Mouse (Mus musculus): ENCODE results near the gene Pga5. TPM values are rescaled to one million over a fixed set of nuclear protein-coding genes. Genes with fewer than 3 reads are reported as not detected.

The Pga5 gene
- polyA plus RNA-seq, 1 experiment from 2014 or later = not detected

- H3K27ac ChIP-seq (replicated peaks) = peak overlapping the region; percentile 2
- peaks cover 56% of the 10 kb centered on the region for H3K4me1 ChIP-seq (replicated peaks)
- peaks cover 5% of the 10 kb centered on the region; the same call in 1 of the 2 replicates for H3K27me3 ChIP-seq
- WGBS (ENCODE audit: insufficient replicate concordance) = 58% methylated on average over 3 of the region's 3 CpGs
- H3K36me3 ChIP-seq (replicated peaks) = no peaks in the 10 kb centered on the region
- H3K4me3 ChIP-seq (replicated peaks) = no peak overlapping the region
- H3K9ac ChIP-seq = no peak overlapping the region
- H3K4me2 ChIP-seq = no peak overlapping the region
- no peaks in the 10 kb centered on the region for H3K9me3 ChIP-seq (replicated peaks)
- no peak for ATAC-seq (ENCODE audit: insufficient read depth)
These were observed 12.8 kb downstream of the Pga5 start for GRCm38 (mm10) chr19:10665093-10665492.

- no peak overlapping the region for H3K4me3 ChIP-seq (replicated peaks)
- H3K27me3 ChIP-seq = no peaks in the 10 kb centered on the region
- WGBS (ENCODE audit: insufficient replicate concordance) = 23% methylated on average over 3 of the region's 3 CpGs
- ATAC-seq (ENCODE audit: insufficient read depth) = no peak
- no peaks in the 10 kb centered on the region for H3K9me3 ChIP-seq (replicated peaks)
- 0 out of 2 replicates have a peak overlapping the region, but pooled peaks have one; percentile 1 for H3K9ac ChIP-seq
- H3K36me3 ChIP-seq (replicated peaks) = 0 out of 2 replicates have a peak, but pooled peaks cover 3% of the 10 kb centered on the region
- H3K4me2 ChIP-seq = peak overlapping the region; percentile 66
- peak overlapping the region; percentile 98 for H3K27ac ChIP-seq (replicated peaks)
- H3K4me1 ChIP-seq (replicated peaks) = peaks cover 76% of the 10 kb centered on the region
These were observed 15.2 kb downstream of the Pga5 start for GRCm38 (mm10) chr19:10662665-10663064.

- peak; percentile 59 for ATAC-seq (ENCODE audit: insufficient read depth)
These were observed 16.0 kb downstream of the Pga5 start for GRCm38 (mm10) chr19:10661919-10662318.

GRCm38 (mm10) chr19:10661373-10661772 is 16.5 kb downstream of the Pga5 start:
- peak overlapping the region; percentile 32 for H3K4me3 ChIP-seq (replicated peaks)
- peak; percentile 87 for ATAC-seq (ENCODE audit: insufficient read depth)
- H3K27ac ChIP-seq (replicated peaks) = peak overlapping the region; percentile 98
- no peaks in the 10 kb centered on the region for H3K9me3 ChIP-seq (replicated peaks)
- H3K27me3 ChIP-seq = no peaks in the 10 kb centered on the region
- H3K36me3 ChIP-seq (replicated peaks) = 0 out of 2 replicates have a peak, but pooled peaks cover 3% of the 10 kb centered on the region
- peaks cover 89% of the 10 kb centered on the region for H3K4me1 ChIP-seq (replicated peaks)
- H3K9ac ChIP-seq = peak overlapping the region; percentile 47
- H3K4me2 ChIP-seq = peak overlapping the region; percentile 66
- 23% methylated on average over 5 of the region's 5 CpGs for WGBS (ENCODE audit: insufficient replicate concordance)

More at GRCm38 (mm10) chr19:10661919-10662318, 16.0 kb downstream of the Pga5 start:
- H3K4me3 ChIP-seq (replicated peaks) = peak overlapping the region; percentile 32
- H3K4me1 ChIP-seq (replicated peaks) = peaks cover 84% of the 10 kb centered on the region
- 21% methylated on average over 2 of the region's 2 CpGs for WGBS (ENCODE audit: insufficient replicate concordance)
- peak overlapping the region; percentile 66 for H3K4me2 ChIP-seq
- H3K27me3 ChIP-seq = no peaks in the 10 kb centered on the region
- peak overlapping the region; percentile 98 for H3K27ac ChIP-seq (replicated peaks)
- 0 out of 2 replicates have a peak, but pooled peaks cover 3% of the 10 kb centered on the region for H3K36me3 ChIP-seq (replicated peaks)
- peak overlapping the region; percentile 47; the same call in 1 of the 2 replicates for H3K9ac ChIP-seq
- no peaks in the 10 kb centered on the region for H3K9me3 ChIP-seq (replicated peaks)

- Histone ChIP-seq H3K9me3 (replicated peaks) (no peaks in the 10 kb centered on the region), H3K27me3 (no peaks in the 10 kb centered on the region), H3K9ac (no peak overlapping the region), H3K4me3 (replicated peaks) (no peak overlapping the region), H3K27ac (replicated peaks) (peak overlapping the region; percentile 98), H3K36me3 (replicated peaks) (0 out of 2 replicates have a peak, but pooled peaks cover 8% of the 10 kb centered on the region), H3K4me1 (replicated peaks) (peaks cover 85% of the 10 kb centered on the region), H3K4me2 (no peak overlapping the region)
- ATAC-seq (ENCODE audit: insufficient read depth) = no peak
- WGBS (ENCODE audit: insufficient replicate concordance) = 55% methylated on average over 2 of the region's 2 CpGs
These were observed 19.5 kb downstream of the Pga5 start for GRCm38 (mm10) chr19:10658406-10658805.

GRCm38 (mm10) chr19:10657742-10658141 is 20.1 kb downstream of the Pga5 start:
- 65% methylated on average over 5 of the region's 5 CpGs for WGBS (ENCODE audit: insufficient replicate concordance)
- no peaks in the 10 kb centered on the region for H3K27me3 ChIP-seq
- peak overlapping the region; percentile 98 for H3K27ac ChIP-seq (replicated peaks)
- H3K9me3 ChIP-seq (replicated peaks) = no peaks in the 10 kb centered on the region
- no peak overlapping the region for H3K4me3 ChIP-seq (replicated peaks)
- 0 out of 2 replicates have a peak, but pooled peaks cover 8% of the 10 kb centered on the region for H3K36me3 ChIP-seq (replicated peaks)
- H3K4me2 ChIP-seq = no peak overlapping the region
- peak; percentile 43 for ATAC-seq (ENCODE audit: insufficient read depth)
- no peak overlapping the region for H3K9ac ChIP-seq
- H3K4me1 ChIP-seq (replicated peaks) = peaks cover 81% of the 10 kb centered on the region

- Histone ChIP-seq H3K9ac (no peak overlapping the region), H3K27me3 (no peaks in the 10 kb centered on the region), H3K4me2 (no peak overlapping the region), H3K4me1 (replicated peaks) (peaks cover 75% of the 10 kb centered on the region), H3K9me3 (replicated peaks) (no peaks in the 10 kb centered on the region), H3K4me3 (replicated peaks) (no peak overlapping the region), H3K36me3 (replicated peaks) (0 out of 2 replicates have a peak, but pooled peaks cover 8% of the 10 kb centered on the region), H3K27ac (replicated peaks) (peak overlapping the region; percentile 98)
- 57% methylated on average over 3 of the region's 3 CpGs for WGBS (ENCODE audit: insufficient replicate concordance)
- no peak for ATAC-seq (ENCODE audit: insufficient read depth)
These were observed 21.8 kb downstream of the Pga5 start for GRCm38 (mm10) chr19:10656058-10656457.

GRCm38 (mm10) chr19:10648156-10648555 is 29.7 kb downstream of the Pga5 start:
- Histone ChIP-seq H3K36me3 (replicated peaks) (peaks cover 18% of the 10 kb centered on the region; the same call in 1 of the 2 replicates), H3K27me3 (no peaks in the 10 kb centered on the region), H3K9ac (no peak overlapping the region), H3K27ac (replicated peaks) (no peak overlapping the region), H3K4me2 (no peak overlapping the region), H3K4me3 (replicated peaks) (no peak overlapping the region), H3K4me1 (replicated peaks) (peaks cover 14% of the 10 kb centered on the region), H3K9me3 (replicated peaks) (no peaks in the 10 kb centered on the region)
- ATAC-seq (ENCODE audit: insufficient read depth) = no peak
- WGBS (ENCODE audit: insufficient replicate concordance) = 64% methylated on average over 8 of the region's 8 CpGs

- H3K27ac ChIP-seq (replicated peaks) = no peak overlapping the region
- H3K4me1 ChIP-seq (replicated peaks) = peaks cover 15% of the 10 kb centered on the region
- ATAC-seq (ENCODE audit: insufficient read depth) = no peak
- no peaks in the 10 kb centered on the region for H3K9me3 ChIP-seq (replicated peaks)
- no peak overlapping the region for H3K4me2 ChIP-seq
- H3K36me3 ChIP-seq (replicated peaks) = peaks cover 18% of the 10 kb centered on the region; the same call in 1 of the 2 replicates
- no peaks in the 10 kb centered on the region for H3K27me3 ChIP-seq
- H3K4me3 ChIP-seq (replicated peaks) = no peak overlapping the region
- no peak overlapping the region for H3K9ac ChIP-seq
- WGBS (ENCODE audit: insufficient replicate concordance) = 73% methylated on average over 2 of the region's 2 CpGs
These were observed 32.3 kb downstream of the Pga5 start for GRCm38 (mm10) chr19:10645616-10646015.

- Histone ChIP-seq H3K9me3 (replicated peaks) (no peaks in the 10 kb centered on the region), H3K4me2 (peak overlapping the region; percentile 25)
- WGBS (ENCODE audit: insufficient replicate concordance) = 47% methylated on average over 13 of the region's 13 CpGs
These were observed 37.1 kb downstream of the Pga5 start for GRCm38 (mm10) chr19:10640589-10641378.

GRCm38 (mm10) chr19:10640080-10640479 is 37.8 kb downstream of the Pga5 start:
- Histone ChIP-seq H3K36me3 (replicated peaks) (0 out of 2 replicates have a peak, but pooled peaks cover 6% of the 10 kb centered on the region), H3K4me1 (replicated peaks) (peaks cover 58% of the 10 kb centered on the region), H3K4me2 (peak overlapping the region; percentile 25), H3K27ac (replicated peaks) (peak overlapping the region; percentile 19), H3K4me3 (replicated peaks) (no peak overlapping the region), H3K27me3 (no peaks in the 10 kb centered on the region; the same call in 1 of the 2 replicates), H3K9ac (no peak overlapping the region; the same call in 1 of the 2 replicates), H3K9me3 (replicated peaks) (no peaks in the 10 kb centered on the region)
- 2% methylated on average over 5 of the region's 5 CpGs for whole genome bisulfite sequencing (ENCODE audit: insufficient replicate concordance)
- no peak; the same call in 1 of the 2 replicates for ATAC-seq (ENCODE audit: insufficient read depth)

More at GRCm38 (mm10) chr19:10640589-10641378, 37.1 kb downstream of the Pga5 start:
- H3K9ac ChIP-seq = no peak overlapping the region; the same call in 1 of the 2 replicates
- H3K4me1 ChIP-seq (replicated peaks) = peaks cover 51% of the 10 kb centered on the region
- H3K4me3 ChIP-seq (replicated peaks) = no peak overlapping the region
- no peaks in the 10 kb centered on the region for H3K27me3 ChIP-seq
- H3K27ac ChIP-seq (replicated peaks) = no peak overlapping the region; the same call in 1 of the 2 replicates
- ATAC-seq (ENCODE audit: insufficient read depth) = no peak
- H3K36me3 ChIP-seq (replicated peaks) = 0 out of 2 replicates have a peak, but pooled peaks cover 6% of the 10 kb centered on the region

Data from liver, embryonic 15.5 days (tissue).